Mouse (Mus musculus) CH12.LX (cell line): ENCODE data around the gene Col28a1. TPM values are rescaled to one million over a fixed set of nuclear protein-coding genes. Genes with fewer than 3 reads are reported as not detected.

Source experiments
- DNase-seq: peaks from one replicate; pipeline ENCODE4 v3.0.0-alpha.2; 2013; ENCODE audit errors: extremely low read depth
- H3K27ac ChIP-seq: 2 replicates; pipeline ENCODE4 v1.5.1; 2012; ENCODE audit warnings: low read depth, mild to moderate bottlenecking, control low read depth, moderate library complexity; ENCODE audit not compliant: insufficient read depth
- H3K27me3 ChIP-seq: replicated peaks from 2 replicates; pipeline ENCODE3; 2012; ENCODE audit warnings: inconsistent platforms
- H3K36me3 ChIP-seq, 2 experiments: replicated peaks in 1 of 2; 2 replicates each; pipeline versions ENCODE3 to v1.6.1; 2012; ENCODE audit warnings: inconsistent platforms in 1 of 2, low read length in 1 of 2, mild to moderate bottlenecking in 1 of 2, mixed read lengths in 1 of 2, moderate library complexity in 1 of 2; ENCODE audit not compliant: control insufficient read depth in 1 of 2, insufficient read depth in 1 of 2
- H3K4me1 ChIP-seq, 2 experiments: 2 replicates each; pipeline ENCODE4 v1.6.1; 2012; ENCODE audit warnings: inconsistent platforms in 1 of 2, moderate library complexity in 1 of 2; ENCODE audit not compliant: insufficient read depth in 2 of 2, control insufficient read depth in 1 of 2
- H3K4me2 ChIP-seq: 2 replicates; pipeline ENCODE4 v1.6.1; 2012; ENCODE audit warnings: low read depth, mild to moderate bottlenecking, control low read depth; ENCODE audit not compliant: poor library complexity, insufficient read depth, severe bottlenecking
- H3K4me3 ChIP-seq, 3 experiments: fragments of 150-350 bp in 1 of 3; sonication (generic) in 1 of 3; replicated peaks in 1 of 3; 2 replicates each; pipeline versions ENCODE3 to v1.5.1; 2011 to 2012; ENCODE audit warnings: low read depth in 2 of 3, low read length in 2 of 3, mild to moderate bottlenecking in 2 of 3, moderate library complexity in 2 of 3, control low read depth in 1 of 3, improper control_type of control experiment in 1 of 3, inconsistent platforms in 1 of 3, mixed read lengths in 1 of 3; ENCODE audit not compliant: poor library complexity in 1 of 3
- H3K79me2 ChIP-seq: replicated peaks from 2 replicates; pipeline ENCODE4 v1.6.1; 2012; ENCODE audit warnings: mild to moderate bottlenecking, moderate library complexity; ENCODE audit not compliant: control insufficient read depth, poor library complexity, insufficient read depth, severe bottlenecking; ENCODE audit errors: extremely low read depth
- H3K9ac ChIP-seq: 2 replicates; pipeline ENCODE4 v1.6.1; 2012; ENCODE audit warnings: low read depth, mild to moderate bottlenecking, control low read depth, moderate library complexity; ENCODE audit not compliant: insufficient read depth
- H3K9me3 ChIP-seq: replicated peaks from 2 replicates; pipeline ENCODE3; 2012; ENCODE audit warnings: low read length, inconsistent platforms, mixed read lengths
- CHD1 ChIP-seq: IDR thresholded peaks from 2 replicates; pipeline ENCODE4 v1.6.1; 2012; ENCODE audit warnings: low read depth, low read length, improper control_type of control experiment, inconsistent platforms
- E2F4 ChIP-seq: IDR thresholded peaks from 2 replicates; pipeline ENCODE4 v1.6.1; 2011; ENCODE audit warnings: low read depth, low read length, improper control_type of control experiment; ENCODE audit not compliant: insufficient replicate concordance
- EP300 ChIP-seq: IDR thresholded peaks from 2 replicates; pipeline ENCODE4 v1.6.1; 2011; ENCODE audit warnings: low read length, improper control_type of control experiment
- ETS1 ChIP-seq: conservative IDR thresholded peaks from 2 replicates; pipeline ENCODE4 v1.6.1; 2012; ENCODE audit warnings: low read depth, mild to moderate bottlenecking, inconsistent platforms, low read length, improper control_type of control experiment, moderate library complexity
- HCFC1 ChIP-seq: IDR thresholded peaks from 2 replicates; pipeline ENCODE4 v1.6.1; 2012; ENCODE audit warnings: low read depth, mild to moderate bottlenecking, inconsistent platforms, low read length, improper control_type of control experiment
- IRF4 ChIP-seq: IDR thresholded peaks from 2 replicates; pipeline ENCODE4 v1.6.1; 2014; ENCODE audit warnings: low read depth, mild to moderate bottlenecking, inconsistent platforms, low read length, improper control_type of control experiment
- JUN ChIP-seq: IDR thresholded peaks from 2 replicates; pipeline ENCODE4 v1.6.1; 2011; ENCODE audit warnings: low read depth, mild to moderate bottlenecking, low read length, improper control_type of control experiment, moderate library complexity; ENCODE audit not compliant: insufficient read depth
- JUND ChIP-seq: conservative IDR thresholded peaks from 2 replicates; pipeline ENCODE4 v1.6.1; 2011; ENCODE audit warnings: low read depth, low read length, improper control_type of control experiment
- MAFK ChIP-seq: IDR thresholded peaks from 2 replicates; pipeline ENCODE4 v1.6.1; 2011; ENCODE audit warnings: low read length, improper control_type of control experiment; ENCODE audit not compliant: insufficient replicate concordance
- NELFE ChIP-seq: IDR thresholded peaks from 2 replicates; pipeline ENCODE4 v1.6.1; 2011; ENCODE audit warnings: low read depth, low read length, improper control_type of control experiment
- POLR2AphosphoS2 ChIP-seq: IDR thresholded peaks from 2 replicates; pipeline ENCODE4 v1.6.1; 2011; ENCODE audit warnings: low read depth, low read length, improper control_type of control experiment
- SIN3A ChIP-seq: IDR thresholded peaks from 2 replicates; pipeline ENCODE4 v1.6.1; 2012; ENCODE audit warnings: low read length, improper control_type of control experiment, inconsistent platforms
- SMC3 ChIP-seq: IDR thresholded peaks from 2 replicates; pipeline ENCODE4 v1.6.1; 2011; ENCODE audit warnings: low read depth, low read length, improper control_type of control experiment
- TBP ChIP-seq: conservative IDR thresholded peaks from 2 replicates; pipeline ENCODE4 v1.6.1; 2011; ENCODE audit warnings: low read depth, low read length, improper control_type of control experiment
- TCF12 ChIP-seq: IDR thresholded peaks from 2 replicates; pipeline ENCODE4 v1.6.1; 2014; ENCODE audit warnings: low read depth, mild to moderate bottlenecking, inconsistent platforms, low read length, improper control_type of control experiment
- UBTF ChIP-seq: IDR thresholded peaks from 2 replicates; pipeline ENCODE4 v1.6.1; 2012; ENCODE audit warnings: low read depth, mild to moderate bottlenecking, inconsistent platforms, low read length, improper control_type of control experiment, moderate library complexity
- USF1 ChIP-seq: IDR thresholded peaks from 2 replicates; pipeline ENCODE4 v1.6.1; 2014; ENCODE audit warnings: low read depth, mild to moderate bottlenecking, inconsistent platforms, low read length, improper control_type of control experiment
- ZC3H11A ChIP-seq: IDR thresholded peaks from 2 replicates; pipeline ENCODE4 v1.6.1; 2012; ENCODE audit warnings: low read depth, mild to moderate bottlenecking, inconsistent platforms, low read length, improper control_type of control experiment
- ZKSCAN1 ChIP-seq: IDR thresholded peaks from 2 replicates; pipeline ENCODE4 v1.6.1; 2012; ENCODE audit warnings: low read depth, inconsistent platforms, low read length, improper control_type of control experiment, borderline replicate concordance
- dilution Hi-C: fragments of 300-500 bp; cut with MboI; formaldehyde crosslinking; loops from 2 replicates; pipeline ENCODE4 v1.14.3; 2020; ENCODE audit warnings: low sequenced_read_pairs; ENCODE audit not compliant: extremely low pct_unique_long_range_greater_than_20kb, extremely low pct_ligation_motif_present
- in situ Hi-C: fragments of 300-500 bp; cut with MboI; formaldehyde crosslinking; loops from 3 replicates; pipeline ENCODE4 v1.14.3; 2019; ENCODE audit warnings: low sequenced_read_pairs, low pct_ligation_motif_present, low pct_unique_long_range_greater_than_20kb, mixed read lengths
- polyA plus RNA-seq: library from polyadenylated mRNA; unstranded; fragments of >175 nt; gene quantifications from 2 replicates; pipeline ENCODE4 v1.2.1, GENCODE M21; 2012; ENCODE audit warnings: low read depth; ENCODE audit not compliant: insufficient read length
- total RNA-seq, 2 experiments: library from RNA; depleted of rRNA; stranded (reverse); fragments of 300-350 nt in 1 of 2; fragments of >200 nt in 1 of 2; gene quantifications; 2 replicates each; pipeline ENCODE4 v1.2.3; 2012 to 2014

The Col28a1 gene
- total and polyA plus RNA-seq, 3 experiments, result not detected

DNA sequence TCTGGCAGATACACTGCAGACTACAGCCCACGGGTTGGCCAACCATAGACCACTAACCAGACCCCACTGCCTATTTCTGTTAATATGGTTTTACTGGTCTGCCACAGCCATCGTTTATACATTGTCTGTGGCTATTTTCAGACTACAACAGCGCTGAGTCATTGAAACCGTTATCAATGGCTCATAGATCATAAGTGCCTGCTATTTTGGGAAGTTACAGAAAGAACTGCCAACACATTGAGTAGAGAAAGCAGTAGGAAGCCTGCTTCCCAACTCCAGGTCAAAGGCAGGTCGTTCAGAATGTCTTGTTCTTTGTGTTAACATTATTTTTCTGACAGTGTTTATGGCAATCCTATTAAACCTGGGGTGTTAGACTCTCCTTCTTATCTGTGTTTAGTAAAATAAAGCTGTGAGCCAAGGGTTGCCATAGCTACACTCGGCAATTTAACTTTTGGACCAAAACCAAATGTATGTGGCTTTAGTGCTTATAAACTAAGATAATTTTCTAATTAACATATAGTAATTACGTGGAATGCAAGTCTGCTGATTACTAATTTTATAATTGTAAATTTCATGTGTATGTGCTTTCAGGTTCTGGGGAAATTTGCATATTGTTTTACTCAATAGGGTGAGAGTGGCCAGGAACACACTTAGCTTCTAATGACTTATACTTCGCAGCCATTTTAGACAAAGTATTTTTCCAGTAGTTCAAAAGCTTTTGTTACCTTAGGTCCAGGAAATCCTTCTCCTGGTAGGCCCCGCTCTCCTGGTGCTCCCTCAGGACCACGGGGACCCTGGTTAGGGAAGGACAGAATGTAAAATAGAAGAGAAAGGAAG is 86.3 kb downstream of the Col28a1 start:
- Histone ChIP-seq H3K36me3 (no peaks in the 10 kb centered on the region), H3K4me2 (no peak overlapping the region), H3K27ac (no peak overlapping the region), H3K79me2 (no peaks in the 10 kb centered on the region), H3K27me3 (no peaks in the 10 kb centered on the region), H3K4me3 (no peak overlapping the region), H3K9me3 (no peaks in the 10 kb centered on the region), H3K4me1 (peaks cover 0 to 5% of the 10 kb centered on the region in 2 experiments; a peak in 1 of 4 replicates), H3K9ac (no peak overlapping the region)
- in situ Hi-C loops (no loop called here), dilution Hi-C loops (no loop called here)
- DNase-seq, result peak; percentile 9
- TF ChIP-seq NELFE (no peak), ZKSCAN1 (no peak), E2F4 (no peak), CHD1 (no peak), USF1 (no peak), TBP (no peak), JUND (no peak), HCFC1 (no peak), EP300 (no peak), MAFK (no peak), SMC3 (no peak), ZC3H11A (no peak), IRF4 (no peak), UBTF (no peak), ETS1 (no peak)

DNA sequence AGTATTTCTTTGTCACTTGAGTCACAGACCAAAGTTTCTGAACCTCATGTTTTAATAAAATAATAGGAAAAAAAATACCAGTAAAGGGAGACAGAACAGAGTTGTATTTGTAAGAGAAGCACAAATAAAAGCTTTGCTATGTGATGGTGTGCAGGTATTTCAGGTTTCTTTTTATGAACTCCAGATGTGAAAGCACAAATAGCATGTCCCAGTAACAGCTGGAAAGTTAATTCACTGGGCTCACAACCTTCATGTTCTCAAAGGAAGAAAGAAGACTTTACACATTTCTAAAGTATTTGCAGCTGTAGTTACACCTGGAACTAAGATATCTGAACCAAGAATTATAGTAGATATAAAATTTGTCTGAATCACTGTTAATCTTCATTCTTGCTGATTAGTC is 91.2 kb downstream of the Col28a1 start:
- Histone ChIP-seq H3K9me3 (no peaks in the 10 kb centered on the region), H3K36me3 (no peaks in the 10 kb centered on the region), H3K4me2 (no peak overlapping the region), H3K4me1 (peaks cover 0 to 5% of the 10 kb centered on the region in 2 experiments; a peak in 1 of 4 replicates), H3K4me3 (no peak overlapping the region), H3K27ac (no peak overlapping the region), H3K9ac (no peak overlapping the region), H3K79me2 (no peaks in the 10 kb centered on the region), H3K27me3 (no peaks in the 10 kb centered on the region)
- DNase-seq, result no peak
- TF ChIP-seq POLR2AphosphoS2 (no peak), JUN (no peak), SIN3A (no peak), ZKSCAN1 (no peak), TCF12 (no peak)
- dilution Hi-C loops, result no loop called here
- in situ Hi-C loops, result no loop called here
